Mouse (Mus musculus): ENCODE measurements at regions not wholly inside any gene's neighbourhood (a gene's known extent, or its start where the extent isn't known, plus 50 kb on each side); places are given as distances from the start of the nearest gene placed in this dataset.

DNA sequence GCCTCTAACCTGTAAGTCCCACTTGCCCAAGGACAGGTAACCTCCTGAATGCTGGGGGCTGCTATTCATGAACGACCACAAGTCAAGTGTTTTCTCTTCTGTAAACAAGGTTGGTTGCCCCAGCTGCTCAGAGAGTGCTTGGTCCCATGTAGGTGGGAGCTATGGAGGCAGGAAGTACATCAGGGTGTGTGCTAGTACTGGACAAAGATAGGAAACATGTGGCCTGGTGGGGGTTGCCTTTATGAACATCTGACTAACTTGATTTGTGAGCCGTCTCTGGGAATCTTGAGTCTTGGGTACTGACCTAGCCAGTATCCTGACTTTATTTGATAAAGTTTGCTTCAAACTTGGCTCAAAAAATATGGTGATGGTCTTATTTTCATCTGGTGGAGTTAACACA is 121.3 kb upstream of the Dhrs4 start:
- TF ChIP-seq CTCF (IDR thresholded peaks at IDR 0.05; ENCODE audit: low read depth, low read length) (no peak), POLR2A (IDR thresholded peaks at IDR 0.05; ENCODE audit: extremely low read depth, insufficient read depth, low read length) (no peak)

Data from liver, adult 2 months (tissue).